Mouse (Mus musculus): ENCODE results near the gene Tmem259.

- TF ChIP-seq GATA1 (IDR thresholded peaks at IDR 0.05; ENCODE audit: borderline replicate concordance, low read length) (no peak), FLI1 (IDR thresholded peaks at IDR 0.05; ENCODE audit: low read length) (no peak)
Observed at GRCm38 (mm10) chr10:80024229-80025043, 40.3 kb upstream of the Tmem259 start.

Data from megakaryocyte, embryonic 14.5 days (primary cell).